Comparison of ENCODE assay signal across 9 mouse cellular contexts in the genomic region with DNA sequence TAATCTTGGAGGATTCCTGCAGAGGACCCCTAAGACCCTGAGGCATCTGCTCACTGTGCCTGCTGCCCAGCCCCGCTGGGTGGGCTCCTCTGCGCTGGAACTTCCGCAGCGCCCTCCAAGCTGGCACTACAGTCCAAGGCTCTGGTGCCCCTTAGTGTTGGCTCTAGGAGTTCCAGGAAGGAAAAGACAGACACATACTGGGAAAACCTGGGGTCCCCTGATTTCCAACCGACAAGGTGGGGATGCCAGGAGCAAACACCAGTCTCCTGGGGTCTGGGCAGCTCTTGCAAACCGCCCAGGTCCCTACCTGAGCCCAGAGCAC. TPM values are rescaled to one million over a fixed set of nuclear protein-coding genes. Genes with fewer than 3 reads are reported as not detected.
DNase-seq lines count a peak whose midpoint lies in the region; ATAC-seq lines count a peak whose summit lies in the region.
"Had no signal": no experiment of that assay in that cellular context is flagged by ENCODE, and none has a peak within 500 bp of the region (broad histone marks: within the 10 kb centered on the region; RNA-seq: fewer than 3 reads in every experiment).

No protein-coding gene starts in this region.

- H3K36me3 ChIP-seq in heart, embryonic 11.5 days (ENCODE audit: control insufficient read depth, insufficient read depth, low read length): no peaks in the 10 kb centered on the region
- H3K36me3 ChIP-seq in hindbrain, embryonic 13.5 days: no peaks in the 10 kb centered on the region
- no peaks in the 10 kb centered on the region for H3K36me3 ChIP-seq in limb, embryonic 10.5 days

- H3K27me3 ChIP-seq in heart, embryonic 11.5 days (ENCODE audit: control insufficient read depth, insufficient read depth, low read length): peaks cover 41% of the 10 kb centered on the region
- H3K27me3 ChIP-seq in hindbrain, embryonic 13.5 days: peaks cover 9% of the 10 kb centered on the region; the same call in 1 of the 2 replicates
- H3K27me3 ChIP-seq in limb, embryonic 10.5 days (ENCODE audit: low read depth, poor library complexity, severe bottlenecking): peaks cover 64% of the 10 kb centered on the region

- no peak overlapping the region for H3K9ac ChIP-seq in heart, embryonic 11.5 days (ENCODE audit: low read depth, low read length)
- H3K9ac ChIP-seq in hindbrain, embryonic 13.5 days: peak overlapping the region; percentile 87

- H3K4me1 ChIP-seq in heart, embryonic 11.5 days (ENCODE audit: control insufficient read depth, insufficient read depth, low read length): peaks cover 12% of the 10 kb centered on the region; the same call in 1 of the 2 replicates
- H3K4me1 ChIP-seq in hindbrain, embryonic 13.5 days (replicated peaks): peaks cover 24% of the 10 kb centered on the region
- H3K4me1 ChIP-seq in limb, embryonic 10.5 days: peaks cover 25% of the 10 kb centered on the region

- ATAC-seq in heart, embryonic 11.5 days (replicated peaks; ENCODE audit: insufficient number of reproducible peaks, low FRiP score, low TSS enrichment): no peak
- peak; percentile 86 for ATAC-seq in hindbrain, embryonic 13.5 days (ENCODE audit: low FRiP score)

- WGBS in heart, embryonic 11.5 days (ENCODE audit: insufficient replicate concordance): 6% methylated on average over 6 of the region's 6 CpGs
- 3% methylated on average over 6 of the region's 6 CpGs for WGBS in hindbrain, embryonic 13.5 days
- 7% methylated on average over 6 of the region's 6 CpGs for whole genome bisulfite sequencing in limb, embryonic 10.5 days

- H3K9me3 ChIP-seq in heart, embryonic 11.5 days (replicated peaks; ENCODE audit: control insufficient read depth, low read length): no peaks in the 10 kb centered on the region
- no peaks in the 10 kb centered on the region for H3K9me3 ChIP-seq in hindbrain, embryonic 13.5 days
- H3K9me3 ChIP-seq in limb, embryonic 10.5 days (replicated peaks): no peaks in the 10 kb centered on the region

- no peak overlapping the region for H3K27ac ChIP-seq in heart, embryonic 11.5 days (ENCODE audit: low read depth, low read length)
- peak overlapping the region; percentile 93 for H3K27ac ChIP-seq in hindbrain, embryonic 13.5 days
- H3K27ac ChIP-seq in limb, embryonic 10.5 days: no peak overlapping the region

- H3K4me2 ChIP-seq in heart, embryonic 11.5 days: peak overlapping the region; percentile 89
- H3K4me2 ChIP-seq in hindbrain, embryonic 13.5 days: peak overlapping the region; percentile 86

- H3K4me3 ChIP-seq in heart, embryonic 11.5 days (ENCODE audit: low read depth, low read length): peak overlapping the region; percentile 61
- peak overlapping the region; percentile 81 for H3K4me3 ChIP-seq in hindbrain, embryonic 13.5 days
- H3K4me3 ChIP-seq in limb, embryonic 10.5 days: peak overlapping the region; percentile 68
- H3K4me3 ChIP-seq: myocyte had no signal

- DNase-seq in heart, adult 9 months (ENCODE audit: low spot score in 2 of 2): no peak
- DNase-seq in cerebellum, postnatal 25 days: peak; percentile 59 to 63
- DNase-seq in limb, embryonic 10.5 days (ENCODE audit: low spot score): peak; percentile 33
- peak; percentile 73 to 78 for DNase-seq in right cerebral cortex, postnatal 10 days (ENCODE audit: low spot score in 2 of 2)
- no peak for DNase-seq in urinary bladder, postnatal 10 days (ENCODE audit: low spot score)
- no peak for DNase-seq in Muller cell, postnatal 12 days (ENCODE audit: inconsistent ontology term)

RNA-seq across cellular contexts. Expression of gene Fam155a, which starts 1.5 kb away (rescaled TPM):
- polyA plus RNA-seq in heart, embryonic 11.5 days (2014; fragmentation: Nextera tagmentation; extraction: Ambion mirVana): 0.49 and 0.59 TPM in 2 replicates
- 26.4 and 26.6 TPM in 2 replicates for polyA plus RNA-seq in hindbrain, embryonic 13.5 days (2015; fragmentation: Nextera tagmentation; extraction: Ambion mirVana)
- 0.19 and 0.25 TPM in 2 replicates for polyA plus RNA-seq in limb, embryonic 10.5 days (2016; fragmentation: Nextera tagmentation; extraction: Ambion mirVana)
- polyA plus RNA-seq: myocyte had no signal

Comparison
In these comparisons a context has a peak if more than half of its experiments do, and no peak if none do; other contexts are left out.
1. DNase-seq: peak in cerebellum, postnatal 25 days (2 of 2), limb, embryonic 10.5 days (single experiment) and right cerebral cortex, postnatal 10 days (2 of 2); none in heart, adult 9 months (0 of 2), urinary bladder, postnatal 10 days (single experiment) and Muller cell, postnatal 12 days (single experiment).
2. RNA of gene Fam155a, which starts 1.5 kb away (polyA plus RNA-seq): 26.4 to 26.6 TPM in hindbrain, embryonic 13.5 days; 0.49 to 0.59 TPM in heart, embryonic 11.5 days and 0.19 to 0.25 TPM in limb, embryonic 10.5 days; every median in the first group is over 10 times any median in the second.
3. Peak in every context shown above with its lines, with median percentiles within 50 percentile points of each other: H3K4me3 ChIP-seq.